Mouse (Mus musculus) forebrain, embryonic 10.5 days (tissue): ENCODE data around the gene Olfr68. TPM values are rescaled to one million over a fixed set of nuclear protein-coding genes. Genes with fewer than 3 reads are reported as not detected.
"Not testable (repeated sequence)": the region's sequence is repeated elsewhere in the genome, so short reads cannot be mapped to it uniquely, and the experiment has no call there.

ENCODE experiments used
- DNase-seq: peaks from one replicate; pipeline ENCODE4 v3.0.0-alpha.2; 2017; ENCODE audit warnings: low spot score; ENCODE audit errors: extremely low spot score
- H3K27ac ChIP-seq: fragments of 300-500 bp; sonication (generic); 2 replicates; pipeline ENCODE4 v1.5.1; 2016; ENCODE audit warnings: mild to moderate bottlenecking
- H3K27me3 ChIP-seq: fragments of 300-500 bp; sonication (generic); 2 replicates; pipeline ENCODE4 v1.6.1; 2016; ENCODE audit warnings: mild to moderate bottlenecking; ENCODE audit not compliant: poor library complexity, severe bottlenecking
- H3K36me3 ChIP-seq: fragments of 300-500 bp; sonication (generic); replicated peaks from 2 replicates; pipeline ENCODE4 v1.6.1; 2016; ENCODE audit warnings: mild to moderate bottlenecking, moderate library complexity
- H3K4me1 ChIP-seq: fragments of 300-500 bp; sonication (generic); 2 replicates; pipeline ENCODE4 v1.6.1; 2016
- H3K4me3 ChIP-seq: fragments of 300-500 bp; sonication (generic); 2 replicates; pipeline ENCODE4 v1.5.1; 2016; ENCODE audit warnings: mild to moderate bottlenecking, moderate library complexity
- H3K9me3 ChIP-seq: fragments of 300-500 bp; sonication (generic); 2 replicates; pipeline ENCODE4 v1.6.1; 2016; ENCODE audit warnings: mild to moderate bottlenecking, moderate library complexity
- WGBS: fragments of 180-500 bp; shearing (Covaris S2); methylation state at CpG from one replicate; pipeline ENCODE4 v1.1.7; 2016; 5-methylcytosine and 5-hydroxymethylcytosine counted together
- polyA plus RNA-seq: library from polyadenylated mRNA; unstranded; fragments of >200 nt; fragmentation: Nextera tagmentation; extraction: Ambion mirVana; gene quantifications from 2 replicates; pipeline ENCODE4 v1.2.1, GENCODE M21; 2016

Olfr68 gene
- polyA plus RNA-seq: not detected in 2 replicates

DNA sequence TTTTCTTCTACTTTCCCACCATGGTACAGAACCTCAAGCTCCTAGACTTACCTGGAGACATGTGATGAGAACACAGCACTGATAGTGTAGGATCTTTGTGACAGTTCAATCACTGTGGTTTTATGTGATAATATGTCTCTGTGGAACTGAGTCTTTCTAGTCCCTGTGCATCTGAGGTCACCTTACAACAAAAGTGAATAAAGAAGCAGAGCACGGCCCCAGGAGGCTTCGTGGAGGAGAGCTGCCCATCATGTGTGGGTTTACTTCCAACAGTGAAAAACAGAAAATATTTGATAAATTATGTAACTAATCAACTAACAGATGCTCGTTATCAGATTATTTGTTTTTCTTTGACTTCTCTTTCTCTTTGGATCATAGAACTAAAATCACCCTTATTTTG, at the start of gene Olfr68:
Gene Olfr68, minus strand, starts transcription at position 101 of the 400 bp plus-strand sequence.
- no peak within 1 kb of the TSS for H3K27ac ChIP-seq
- 81% methylated on average over 3 of the region's 3 CpGs for WGBS
- H3K4me1 ChIP-seq: no peaks in the 10 kb centered on the region
- H3K36me3 ChIP-seq: no peaks in the 10 kb centered on the region
- H3K4me3 ChIP-seq: no peak within 1 kb of the TSS
- DNase-seq: no peak
- no peaks in the 10 kb centered on the region for H3K9me3 ChIP-seq
- no peaks in the 10 kb centered on the region for H3K27me3 ChIP-seq

GRCm38 (mm10) chr7:103827808-103828207, 48.3 kb upstream of the Olfr68 start, which contains the start of gene Hbb-bs:
Gene Hbb-bs (minus strand): TSS chr7:103828096.
- Histone ChIP-seq H3K36me3 (no peaks in the 10 kb centered on the region), H3K27me3 (no peaks in the 10 kb centered on the region), H3K4me1 (no peaks in the 10 kb centered on the region), H3K27ac (no peak within 1 kb of the TSS), H3K9me3 (no peaks in the 10 kb centered on the region), H3K4me3 (no peak within 1 kb of the TSS)
- no peak for DNase-seq
- 92% methylated on average over 4 of the region's 4 CpGs for WGBS

DNA sequence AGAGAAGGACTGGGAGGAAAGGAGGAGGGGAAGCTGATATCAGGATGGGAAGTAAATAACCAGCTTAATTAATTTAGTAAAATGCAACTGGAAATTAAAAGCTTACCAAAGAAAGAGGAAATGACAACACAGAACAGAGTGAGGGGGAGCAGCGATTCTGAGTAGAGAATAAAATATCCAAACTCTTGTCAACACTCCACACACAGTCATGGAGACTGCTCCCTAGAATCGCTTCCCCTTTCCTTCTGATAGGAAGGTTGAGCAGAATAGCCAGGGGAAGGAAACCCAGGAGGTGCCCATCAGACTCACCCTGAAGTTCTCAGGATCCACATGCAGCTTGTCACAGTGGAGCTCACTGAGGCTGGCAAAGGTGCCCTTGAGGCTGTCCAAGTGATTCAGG, 47.6 kb upstream of the Olfr68 start:
- not testable (repeated sequence) for H3K36me3 ChIP-seq, H3K9me3 ChIP-seq, H3K4me3 ChIP-seq, H3K27me3 ChIP-seq, DNase-seq, H3K4me1 ChIP-seq, H3K27ac ChIP-seq
- no CpG with 5 or more reads among the region's 2 CpGs for WGBS

DNA sequence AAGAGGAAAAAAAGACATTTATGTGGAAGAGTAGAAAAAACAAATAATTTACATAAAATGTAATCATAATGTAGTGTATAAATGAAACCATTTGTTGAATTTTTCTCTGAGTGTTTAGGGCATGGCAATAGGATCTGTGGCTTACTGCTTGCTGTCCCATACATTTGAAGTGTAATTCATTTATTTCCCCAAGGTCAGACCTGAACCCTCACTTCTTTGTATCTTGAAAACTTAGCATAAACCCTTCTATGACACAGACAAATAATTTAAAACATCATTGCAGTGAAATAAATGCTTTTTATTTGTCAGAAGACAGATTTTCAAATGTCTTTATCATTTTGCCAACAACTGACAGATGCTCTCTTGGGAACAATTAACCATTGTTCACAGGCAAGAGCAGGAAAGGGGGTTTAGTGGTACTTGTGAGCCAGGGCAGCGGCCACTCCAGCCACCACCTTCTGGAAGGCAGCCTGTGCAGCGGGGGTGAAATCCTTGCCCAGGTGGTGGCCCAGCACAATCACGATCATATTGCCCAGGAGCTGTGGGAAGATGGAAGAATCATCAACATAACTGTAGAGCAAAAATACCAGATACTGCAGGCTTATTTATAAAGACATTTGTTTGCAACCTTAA, 46.9 kb upstream of the Olfr68 start:
- Histone ChIP-seq H3K4me1 (no peaks in the 10 kb centered on the region), H3K36me3 (no peaks in the 10 kb centered on the region), H3K27ac (no peak overlapping the region), H3K27me3 (no peaks in the 10 kb centered on the region), H3K9me3 (no peaks in the 10 kb centered on the region), H3K4me3 (no peak overlapping the region)
- DNase-seq: no peak
- 68% methylated on average over 3 of the region's 3 CpGs for WGBS

- WGBS: 96% methylated on average over 3 of the region's 3 CpGs
- no peaks in the 10 kb centered on the region for H3K4me1 ChIP-seq
- H3K4me3 ChIP-seq: no peak overlapping the region
- DNase-seq: no peak
- H3K27me3 ChIP-seq: no peaks in the 10 kb centered on the region
- no peaks in the 10 kb centered on the region for H3K9me3 ChIP-seq
- no peak overlapping the region for H3K27ac ChIP-seq
- no peaks in the 10 kb centered on the region for H3K36me3 ChIP-seq
These were observed 46.2 kb upstream of the Olfr68 start for GRCm38 (mm10) chr7:103825536-103826254.

DNA sequence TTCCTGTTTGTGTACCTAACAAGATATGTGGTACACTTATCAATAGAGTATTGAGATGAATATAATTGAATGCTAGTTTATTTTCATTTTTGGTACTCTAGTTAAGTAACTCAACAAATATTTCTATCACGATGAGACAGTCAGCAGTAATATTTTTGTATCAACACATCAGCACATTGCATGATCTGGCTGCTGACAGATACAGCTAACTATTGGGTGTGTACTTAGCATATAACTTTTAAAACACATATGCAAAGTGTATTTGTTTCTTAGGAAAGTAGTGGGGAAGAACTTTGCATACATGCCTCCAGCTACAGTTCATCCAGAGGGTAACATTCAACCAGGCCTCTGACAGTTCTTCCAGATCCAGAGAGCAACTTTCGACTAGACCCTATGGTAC, 45.1 kb upstream of the Olfr68 start:
- 88% methylated on average over 2 of the region's 2 CpGs for WGBS
- Histone ChIP-seq H3K27ac (no peak overlapping the region), H3K4me3 (no peak overlapping the region), H3K27me3 (no peaks in the 10 kb centered on the region), H3K9me3 (no peaks in the 10 kb centered on the region), H3K36me3 (no peaks in the 10 kb centered on the region), H3K4me1 (no peaks in the 10 kb centered on the region)
- no peak for DNase-seq

DNA sequence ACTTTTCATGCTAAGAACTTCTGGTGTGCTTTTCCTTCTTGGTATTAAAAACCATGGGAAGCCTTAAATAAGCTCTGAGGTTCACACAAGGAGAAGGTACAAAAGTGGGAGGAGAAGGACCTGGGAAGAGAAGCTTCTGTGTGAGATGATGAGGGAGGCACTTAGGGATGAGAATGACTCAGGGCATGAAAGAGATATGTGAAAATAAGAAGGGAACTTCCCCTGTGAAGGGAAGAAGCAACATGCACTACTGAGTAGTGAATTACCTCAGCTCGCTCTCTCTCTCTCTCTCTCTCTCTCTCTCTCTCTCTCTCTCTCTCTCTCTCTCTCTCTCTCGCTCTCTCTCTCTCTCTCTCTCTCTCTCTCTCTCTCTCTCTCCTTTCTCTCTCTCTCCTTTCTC, 35.6 kb upstream of the Olfr68 start:
- H3K9me3 ChIP-seq, H3K4me1 ChIP-seq, DNase-seq, H3K36me3 ChIP-seq, H3K4me3 ChIP-seq, H3K27ac ChIP-seq, H3K27me3 ChIP-seq: not testable (repeated sequence)
- 100% methylated on average over 1 of the region's 2 CpGs for WGBS

GRCm38 (mm10) chr7:103813766-103814165, 34.3 kb upstream of the Olfr68 start, which contains the start of gene Hbb-bt:
Gene Hbb-bt (minus strand): TSS chr7:103813996.
- Histone ChIP-seq H3K27ac (no peak within 1 kb of the TSS), H3K36me3 (no peaks in the 10 kb centered on the region), H3K4me1 (no peaks in the 10 kb centered on the region), H3K9me3 (no peaks in the 10 kb centered on the region), H3K4me3 (no peak within 1 kb of the TSS), H3K27me3 (no peaks in the 10 kb centered on the region)
- 86% methylated on average over 3 of the region's 3 CpGs for WGBS
- no peak for DNase-seq

- no CpG with 5 or more reads among the region's 3 CpGs for WGBS
- H3K36me3 ChIP-seq, H3K4me1 ChIP-seq, H3K27me3 ChIP-seq, H3K4me3 ChIP-seq, H3K27ac ChIP-seq, H3K9me3 ChIP-seq, DNase-seq: not testable (repeated sequence)
These were observed 33.7 kb upstream of the Olfr68 start for GRCm38 (mm10) chr7:103813152-103813551.

GRCm38 (mm10) chr7:103812174-103812573, 32.7 kb upstream of the Olfr68 start:
- Histone ChIP-seq H3K9me3 (no peaks in the 10 kb centered on the region), H3K27me3 (no peaks in the 10 kb centered on the region), H3K36me3 (no peaks in the 10 kb centered on the region), H3K27ac (no peak overlapping the region), H3K4me3 (no peak overlapping the region), H3K4me1 (no peaks in the 10 kb centered on the region)
- WGBS: 91% methylated on average over 1 of the region's 1 CpGs
- DNase-seq: no peak

DNA sequence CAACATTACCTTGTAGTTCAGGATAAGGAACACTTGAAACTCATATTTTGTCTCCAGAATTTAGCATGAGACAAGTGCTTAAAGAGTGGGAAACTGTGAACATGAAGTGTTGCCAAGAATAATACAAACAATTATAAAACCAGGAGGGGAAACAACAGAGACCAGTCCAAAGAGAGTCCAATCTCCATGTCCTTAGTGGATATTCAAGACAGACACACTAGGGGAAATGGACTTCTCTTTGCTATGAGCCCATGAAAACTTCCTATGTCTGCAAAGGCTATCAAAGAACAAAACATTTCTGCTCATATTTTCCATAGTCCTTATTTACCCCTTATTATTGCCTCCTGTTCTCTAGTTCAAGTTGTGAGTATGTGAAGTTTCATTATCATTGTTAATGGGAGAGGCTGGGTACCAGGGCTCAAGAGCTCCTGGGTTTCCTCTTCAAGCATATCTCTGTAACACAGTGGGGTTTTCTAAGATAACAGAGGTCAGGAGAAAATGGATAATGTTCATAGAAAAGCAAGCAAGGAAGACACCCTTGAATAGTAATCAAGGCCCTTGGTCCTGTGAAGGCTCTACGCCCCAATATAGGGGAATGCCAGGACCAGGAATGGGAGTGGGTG, 31.8 kb upstream of the Olfr68 start:
- no peak for DNase-seq
- no peak overlapping the region for H3K27ac ChIP-seq
- no peaks in the 10 kb centered on the region for H3K36me3 ChIP-seq
- no peaks in the 10 kb centered on the region for H3K4me1 ChIP-seq
- no peaks in the 10 kb centered on the region for H3K9me3 ChIP-seq
- 87% methylated on average over 1 of the region's 1 CpGs for WGBS
- H3K27me3 ChIP-seq: no peaks in the 10 kb centered on the region
- H3K4me3 ChIP-seq: no peak overlapping the region

DNA sequence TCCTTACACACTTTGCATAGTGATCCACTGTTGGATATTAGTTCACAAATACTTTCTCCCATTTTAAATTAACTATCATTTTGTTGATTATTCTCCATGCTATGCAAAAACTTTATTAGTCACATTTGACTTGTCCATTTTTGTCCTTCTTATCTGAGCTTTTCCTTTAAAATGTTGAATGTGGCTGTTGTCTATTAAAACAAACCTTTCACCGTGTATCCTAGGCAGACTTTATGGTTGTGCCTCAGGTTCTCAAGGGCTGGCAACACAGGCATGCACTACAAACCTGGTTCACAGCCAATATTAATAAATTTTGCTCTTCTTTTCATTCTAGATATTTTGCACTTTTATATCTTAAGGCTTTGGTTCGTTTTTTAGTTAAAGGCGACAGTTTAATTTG, 31.2 kb upstream of the Olfr68 start:
- H3K9me3 ChIP-seq: no peaks in the 10 kb centered on the region
- 81% methylated on average over 3 of the region's 3 CpGs for WGBS
- H3K27me3 ChIP-seq: no peaks in the 10 kb centered on the region
- DNase-seq: no peak
- H3K27ac ChIP-seq: no peak overlapping the region
- H3K4me3 ChIP-seq: no peak overlapping the region
- H3K36me3 ChIP-seq: no peaks in the 10 kb centered on the region
- no peaks in the 10 kb centered on the region for H3K4me1 ChIP-seq

- no peak for DNase-seq
- H3K27me3 ChIP-seq: no peaks in the 10 kb centered on the region
- WGBS: 89% methylated on average over 1 of the region's 1 CpGs
- no peak overlapping the region for H3K27ac ChIP-seq
- no peaks in the 10 kb centered on the region for H3K4me1 ChIP-seq
- H3K4me3 ChIP-seq: no peak overlapping the region
- no peaks in the 10 kb centered on the region for H3K36me3 ChIP-seq
- no peaks in the 10 kb centered on the region for H3K9me3 ChIP-seq
These were observed 30.8 kb upstream of the Olfr68 start for GRCm38 (mm10) chr7:103810296-103810695.
